Mouse (Mus musculus) MEL (cell line): ENCODE measurements at regions not wholly inside any gene's neighbourhood (a gene's known extent, or its start where the extent isn't known, plus 50 kb on each side); places are given as distances from the start of the nearest gene placed in this dataset.
A peak's percentile ranks its signal among the peaks of the same experiment; 100 is the strongest.

Experiments
- CTCF ChIP-seq, 3 experiments: IDR thresholded peaks in 2 of 3; conservative IDR thresholded peaks in 1 of 3; 2 replicates each; pipeline ENCODE4 v1.5.1; 2011 to 2012; ENCODE audit warnings: low read length in 3 of 3, low read depth in 2 of 3, mild to moderate bottlenecking in 2 of 3, improper control_type of control experiment in 1 of 3, inconsistent platforms in 1 of 3, mixed read lengths in 1 of 3, moderate library complexity in 1 of 3; ENCODE audit not compliant: control insufficient read depth in 1 of 3, insufficient read depth in 1 of 3, poor library complexity in 1 of 3, severe bottlenecking in 1 of 3
- MAX ChIP-seq: IDR thresholded peaks from 2 replicates; pipeline ENCODE4 v1.6.1; 2011; ENCODE audit warnings: low read length, improper control_type of control experiment
- MXI1 ChIP-seq: IDR thresholded peaks from 2 replicates; pipeline ENCODE4 v1.6.1; 2011; ENCODE audit warnings: mild to moderate bottlenecking, low read depth, low read length, improper control_type of control experiment
- POLR2A ChIP-seq, 2 experiments: IDR thresholded peaks; 2 replicates each; pipeline ENCODE4 v1.6.1; 2011 to 2012; ENCODE audit warnings: low read length in 2 of 2, mild to moderate bottlenecking in 2 of 2, control low read depth in 1 of 2, improper control_type of control experiment in 1 of 2, low read depth in 1 of 2, moderate library complexity in 1 of 2; ENCODE audit not compliant: control insufficient read depth in 1 of 2, insufficient read depth in 1 of 2, poor library complexity in 1 of 2

DNA sequence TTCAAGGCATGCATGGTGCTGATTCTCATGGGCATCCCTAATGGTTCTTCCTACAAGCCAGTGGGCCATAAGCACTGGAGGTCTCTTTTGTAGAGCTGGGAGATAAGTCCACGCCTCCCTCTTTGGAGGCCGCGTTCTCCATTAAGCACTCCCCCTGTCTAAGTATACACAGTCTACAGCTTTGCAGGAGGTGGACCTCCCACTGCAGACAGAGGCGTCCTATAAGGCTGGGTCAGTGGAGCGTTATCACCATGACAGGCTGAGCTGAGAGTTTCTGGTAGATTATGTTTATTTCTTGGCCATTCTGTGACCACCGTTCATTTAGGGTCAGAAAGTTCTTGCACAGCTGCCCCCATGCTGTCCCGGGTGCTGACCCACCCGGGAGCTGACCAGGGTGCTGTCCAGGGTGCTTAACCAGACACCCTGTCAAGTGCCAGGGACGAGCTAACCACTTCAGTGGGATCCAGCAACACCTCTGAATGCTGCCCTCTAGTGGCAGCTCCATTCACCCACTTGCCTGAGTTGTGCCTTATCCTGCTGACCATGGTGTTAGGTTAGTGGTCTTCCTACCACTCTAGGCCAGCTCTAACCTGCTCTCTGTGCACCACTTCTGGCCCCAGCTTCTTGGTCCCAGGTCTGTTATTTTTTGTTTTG is 248.6 kb upstream of the Cdh4 start:
- TF ChIP-seq MAX (no peak), MXI1 (no peak), POLR2A (IDR thresholded peaks at IDR 0.05; ENCODE audit: control insufficient read depth in 1 of 2, insufficient read depth in 1 of 2, low read depth in 1 of 2, low read length in 2 of 2, poor library complexity in 1 of 2) (no peak), CTCF (IDR thresholded peaks at IDR 0.05 in 2 of 3, conservative IDR thresholded peaks at IDR 0.05 in 1 of 3; ENCODE audit: control insufficient read depth in 1 of 3, insufficient read depth in 1 of 3, low read depth in 2 of 3, low read length in 3 of 3, poor library complexity in 1 of 3, severe bottlenecking in 1 of 3) (peak; percentile 9 to 17 (median 13); a peak in 4 of 6 replicates)
